Mouse (Mus musculus) megakaryocyte, embryonic 14.5 days (primary cell): ENCODE results near the gene Copz2. TPM values are rescaled to one million over a fixed set of nuclear protein-coding genes. Genes with fewer than 3 reads are reported as not detected.

Experiments
- H3K27me3 ChIP-seq: replicated peaks from 2 replicates; pipeline ENCODE3; 2012; ENCODE audit warnings: inconsistent platforms
- H3K36me3 ChIP-seq: replicated peaks from 2 replicates; pipeline ENCODE3; 2012; ENCODE audit warnings: low read length, inconsistent platforms, mixed read lengths
- H3K4me1 ChIP-seq: 2 replicates; pipeline ENCODE4 v1.6.1; 2012; ENCODE audit warnings: inconsistent platforms
- H3K4me3 ChIP-seq: replicated peaks from 2 replicates; pipeline ENCODE3; 2012; ENCODE audit warnings: moderate library complexity, mild to moderate bottlenecking, inconsistent platforms
- H3K9me3 ChIP-seq: 2 replicates; pipeline ENCODE4 v1.6.1; 2012; ENCODE audit warnings: inconsistent platforms
- FLI1 ChIP-seq: IDR thresholded peaks from 2 replicates; pipeline ENCODE4 v1.6.1; 2012; ENCODE audit warnings: low read length, inconsistent platforms, mixed read lengths
- GATA1 ChIP-seq: IDR thresholded peaks from 3 replicates; pipeline ENCODE4 v1.6.1; 2012; ENCODE audit warnings: mixed read lengths, low read length, inconsistent platforms, borderline replicate concordance
- polyA plus RNA-seq: library from polyadenylated mRNA; stranded (reverse); fragments of >175 nt; gene quantifications from 2 replicates; pipeline ENCODE4 v1.2.3, GENCODE M21; 2012; ENCODE audit warnings: low replicate concordance; ENCODE audit not compliant: insufficient read depth

Copz2 gene
- polyA plus RNA-seq, 1 experiment: 3.4 TPM

DNA sequence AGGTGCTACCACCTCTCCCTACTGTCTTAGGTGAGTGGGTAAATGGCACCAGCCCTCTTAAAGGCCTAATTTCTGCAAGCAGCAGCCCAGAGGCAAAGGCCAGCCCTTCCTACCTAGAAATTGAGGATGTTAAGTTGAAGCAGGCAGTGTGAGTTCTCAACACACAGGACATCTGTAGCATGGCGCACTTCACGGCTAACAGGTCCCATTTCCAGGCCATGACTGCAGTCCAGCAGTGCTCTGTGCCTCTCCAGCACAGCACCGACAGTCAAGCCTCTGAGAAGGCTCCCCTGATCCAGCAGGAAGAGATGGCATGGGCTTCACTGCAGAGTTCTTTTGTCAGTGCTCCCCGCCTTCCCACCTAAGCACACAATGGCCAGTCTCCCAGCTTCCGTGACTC is 32.7 kb upstream of the Copz2 start:
- TF ChIP-seq FLI1 (no peak), GATA1 (no peak)
- Histone ChIP-seq H3K4me1 (peaks cover 27% of the 10 kb centered on the region), H3K36me3 (peaks cover 98% of the 10 kb centered on the region), H3K9me3 (no peaks in the 10 kb centered on the region), H3K27me3 (no peaks in the 10 kb centered on the region), H3K4me3 (no peak overlapping the region)

DNA sequence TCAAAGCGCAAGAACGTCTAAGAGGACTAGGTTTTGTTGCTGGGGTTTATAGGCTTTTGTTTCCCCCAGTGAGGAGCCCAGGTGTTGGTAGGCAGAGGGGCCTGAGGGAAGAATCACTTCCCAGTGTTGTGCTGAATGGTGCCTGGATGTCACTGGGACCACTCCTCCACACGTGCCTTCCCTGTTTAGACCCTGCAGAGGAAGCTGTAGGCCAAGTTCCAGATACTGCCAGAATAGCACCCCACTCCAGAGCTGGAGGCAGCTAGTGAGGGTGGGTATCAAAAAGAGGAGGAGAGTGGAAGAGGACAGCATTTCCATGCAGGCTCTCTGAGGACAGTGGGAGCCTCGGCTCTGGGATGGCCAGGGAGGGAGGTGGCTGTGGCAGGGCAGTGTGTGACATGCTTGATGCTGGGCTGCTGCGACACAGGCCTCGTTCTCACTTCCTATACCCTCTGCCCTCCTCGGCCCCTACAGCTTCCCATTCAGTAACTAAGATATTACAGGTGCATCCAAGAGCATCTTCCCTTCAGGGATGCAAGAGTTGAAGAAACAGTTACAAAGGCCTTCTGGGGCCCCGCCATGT is 31.5 kb upstream of the Copz2 start:
- H3K4me1 ChIP-seq: peaks cover 40% of the 10 kb centered on the region
- TF ChIP-seq GATA1 (no peak), FLI1 (no peak)
- H3K4me3 ChIP-seq: no peak overlapping the region
- no peaks in the 10 kb centered on the region for H3K27me3 ChIP-seq
- H3K9me3 ChIP-seq: no peaks in the 10 kb centered on the region
- H3K36me3 ChIP-seq: peaks cover 96% of the 10 kb centered on the region

GRCm38 (mm10) chr11:96821956-96822355 is 27.7 kb upstream of the Copz2 start:
- TF ChIP-seq FLI1: no peak
- no peak for TF ChIP-seq GATA1
- H3K9me3 ChIP-seq: no peaks in the 10 kb centered on the region
- H3K36me3 ChIP-seq: peaks cover 85% of the 10 kb centered on the region
- H3K27me3 ChIP-seq: no peaks in the 10 kb centered on the region
- peak overlapping the region; percentile 91 for H3K4me3 ChIP-seq
- peaks cover 70% of the 10 kb centered on the region for H3K4me1 ChIP-seq

DNA sequence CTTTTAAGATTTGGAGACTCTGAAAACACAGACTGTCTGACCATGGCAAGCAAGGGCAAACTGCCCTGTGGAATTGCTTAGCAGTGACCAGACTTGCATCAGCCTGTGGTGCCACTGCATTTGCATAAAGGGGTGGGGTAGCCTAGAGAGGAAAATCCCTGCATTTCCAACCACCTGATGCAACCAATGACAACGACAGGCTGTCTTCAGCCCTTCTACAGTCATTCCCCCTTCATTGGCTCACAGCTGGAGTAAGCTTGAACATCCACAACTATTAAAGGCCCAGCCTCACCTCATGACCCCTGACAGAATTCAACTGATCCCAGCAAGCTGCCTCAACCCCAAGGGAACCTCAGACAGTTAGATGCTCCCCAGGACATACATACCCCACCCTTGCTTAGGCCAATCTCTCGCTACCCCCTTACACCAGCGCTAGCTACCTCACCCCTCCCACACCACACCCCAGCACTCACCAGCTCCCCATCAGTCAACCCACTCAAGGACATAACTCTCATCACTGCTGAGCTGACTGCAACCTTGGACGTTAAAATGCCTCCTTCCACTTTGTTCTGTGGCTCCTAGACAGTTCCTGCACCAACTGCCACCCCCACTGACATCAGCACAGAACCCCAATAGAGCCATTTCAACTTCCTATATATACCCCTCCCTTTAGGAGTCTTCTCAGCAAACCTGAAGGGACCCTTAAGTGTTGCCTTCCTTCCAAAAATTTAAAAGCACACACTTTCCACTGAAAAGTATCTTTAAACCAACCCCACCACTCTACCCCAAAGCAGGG is 26.8 kb upstream of the Copz2 start:
- TF ChIP-seq GATA1: no peak
- no peaks in the 10 kb centered on the region for H3K9me3 ChIP-seq
- peak overlapping the region; percentile 91 for H3K4me3 ChIP-seq
- no peaks in the 10 kb centered on the region for H3K27me3 ChIP-seq
- peaks cover 77% of the 10 kb centered on the region for H3K4me1 ChIP-seq
- peaks cover 85% of the 10 kb centered on the region for H3K36me3 ChIP-seq

GRCm38 (mm10) chr11:96823471-96823837 is 26.2 kb upstream of the Copz2 start:
- TF ChIP-seq FLI1 (no peak), GATA1 (no peak)
- H3K9me3 ChIP-seq: no peaks in the 10 kb centered on the region
- H3K27me3 ChIP-seq: no peaks in the 10 kb centered on the region
- H3K4me1 ChIP-seq: peaks cover 78% of the 10 kb centered on the region
- peaks cover 83% of the 10 kb centered on the region for H3K36me3 ChIP-seq
- peak overlapping the region; percentile 91 for H3K4me3 ChIP-seq

- no peaks in the 10 kb centered on the region for H3K27me3 ChIP-seq
- H3K4me3 ChIP-seq: peak overlapping the region; percentile 91
- H3K36me3 ChIP-seq: peaks cover 76% of the 10 kb centered on the region
- no peaks in the 10 kb centered on the region for H3K9me3 ChIP-seq
- TF ChIP-seq FLI1 (no peak), GATA1 (no peak)
- H3K4me1 ChIP-seq: peaks cover 81% of the 10 kb centered on the region
Observed at GRCm38 (mm10) chr11:96823880-96824782, 25.5 kb upstream of the Copz2 start.

GRCm38 (mm10) chr11:96824783-96825495 is 24.7 kb upstream of the Copz2 start:
- H3K4me1 ChIP-seq: peaks cover 81% of the 10 kb centered on the region
- no peaks in the 10 kb centered on the region for H3K27me3 ChIP-seq
- peaks cover 68% of the 10 kb centered on the region for H3K36me3 ChIP-seq
- H3K4me3 ChIP-seq: peak overlapping the region; percentile 91
- no peaks in the 10 kb centered on the region for H3K9me3 ChIP-seq
- no peak for TF ChIP-seq FLI1
- TF ChIP-seq GATA1: no peak

GRCm38 (mm10) chr11:96826481-96826880 is 23.2 kb upstream of the Copz2 start:
- no peak for TF ChIP-seq GATA1
- no peak for TF ChIP-seq FLI1
- H3K4me1 ChIP-seq: peaks cover 80% of the 10 kb centered on the region
- no peaks in the 10 kb centered on the region for H3K9me3 ChIP-seq
- H3K36me3 ChIP-seq: peaks cover 53% of the 10 kb centered on the region
- peak overlapping the region; percentile 18 for H3K4me3 ChIP-seq
- no peaks in the 10 kb centered on the region for H3K27me3 ChIP-seq

DNA sequence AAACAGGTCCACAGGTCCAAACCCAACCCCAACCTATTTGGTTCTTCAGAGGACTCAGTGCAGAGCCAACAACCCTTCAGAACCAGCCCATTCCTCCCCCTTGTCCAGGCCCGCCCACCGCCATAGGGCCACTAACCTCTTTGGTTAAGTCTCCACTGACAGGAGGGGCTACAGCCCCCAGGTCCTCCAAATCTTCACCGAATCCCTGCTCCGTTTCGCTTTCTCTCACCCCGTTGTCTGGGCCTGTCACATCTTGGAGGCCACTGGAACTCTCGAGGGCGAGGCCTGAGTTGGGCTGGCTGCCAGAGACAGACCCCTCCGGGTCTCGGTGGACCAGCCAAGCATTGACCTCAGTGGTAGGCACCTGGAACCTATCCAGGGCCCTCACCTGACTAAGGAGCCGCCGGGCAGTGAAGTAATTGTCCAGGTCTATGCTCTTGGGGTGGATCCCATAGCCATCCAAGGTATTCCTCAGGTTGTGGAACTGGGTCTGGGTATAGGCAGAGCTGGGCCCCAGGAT is 22.5 kb upstream of the Copz2 start:
- Histone ChIP-seq H3K36me3 (peaks cover 46% of the 10 kb centered on the region), H3K27me3 (no peaks in the 10 kb centered on the region), H3K4me1 (peaks cover 76% of the 10 kb centered on the region), H3K9me3 (no peaks in the 10 kb centered on the region), H3K4me3 (peak overlapping the region; percentile 29)
- TF ChIP-seq FLI1 (no peak), GATA1 (no peak)
